Mouse (Mus musculus): ENCODE results near the gene Prima1.

DNA sequence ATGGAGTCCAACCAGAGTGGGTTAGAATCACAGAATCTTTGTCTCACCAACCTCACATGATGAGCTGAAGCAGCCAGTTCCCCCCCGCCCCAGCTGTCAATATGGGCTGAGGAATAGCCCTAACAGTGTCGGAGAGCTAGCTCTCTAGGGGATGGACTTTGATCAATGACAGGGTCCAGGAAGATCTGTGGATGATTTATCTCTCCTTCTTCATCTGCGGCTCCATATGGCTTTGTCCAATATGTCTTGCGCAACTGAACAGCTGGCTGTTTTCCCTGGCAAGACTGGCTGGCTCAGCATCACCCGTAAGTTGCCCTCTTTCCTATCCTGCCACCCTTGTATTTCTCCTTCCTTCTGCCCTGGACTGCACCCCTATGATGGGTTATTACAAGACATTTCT is 9.2 kb upstream of the Prima1 start:
- TF ChIP-seq CTCF (IDR thresholded peaks at IDR 0.05; ENCODE audit: extremely low read depth, insufficient read depth, insufficient read length, insufficient replicate concordance) (no peak), POLR2A (IDR thresholded peaks at IDR 0.05; ENCODE audit: low read depth, low read length) (no peak)
